Mouse (Mus musculus) G1E (cell line): ENCODE results near the gene Anks6.

Experiments
- CTCF ChIP-seq: IDR thresholded peaks from 2 replicates; pipeline ENCODE4 v1.5.1; 2012; ENCODE audit warnings: low read depth, low read length, inconsistent platforms, mixed read lengths
- GATA1 ChIP-seq: IDR thresholded peaks from 2 replicates; pipeline ENCODE4 v1.6.1; 2012; ENCODE audit warnings: borderline replicate concordance, low read length, inconsistent platforms, mixed read lengths
- GATA2 ChIP-seq: IDR thresholded peaks from 2 replicates; pipeline ENCODE4 v1.6.1; 2012; ENCODE audit warnings: low read depth, low read length, inconsistent platforms, borderline replicate concordance
- POLR2AphosphoS5 ChIP-seq: IDR thresholded peaks from 2 replicates; pipeline ENCODE4 v1.6.1; 2012; ENCODE audit warnings: low read depth, low read length, inconsistent platforms; ENCODE audit not compliant: insufficient replicate concordance
- TAL1 ChIP-seq: conservative IDR thresholded peaks from 2 replicates; pipeline ENCODE4 v1.6.1; 2012; ENCODE audit warnings: low read depth, low read length, inconsistent platforms, mixed read lengths

GRCm38 (mm10) chr4:46967981-46968380 lies 89.2 kb downstream of the Anks6 start:
- TF ChIP-seq CTCF: no peak
- no peak for TF ChIP-seq GATA1
- TF ChIP-seq TAL1: no peak
- TF ChIP-seq GATA2: no peak
- no peak for TF ChIP-seq POLR2AphosphoS5
